Mouse (Mus musculus): Measurements from ENCODE around the gene Brd9. TPM values are rescaled to one million over a fixed set of nuclear protein-coding genes. Genes with fewer than 3 reads are reported as not detected.

The Brd9 gene
- polyA plus RNA-seq (2015; fragmentation: Illumina TruSeq; extraction: RNeasy Lipid Tissue Mini Kit (QIAGEN cat#74804); ENCODE audit: low read depth, low replicate concordance): 84.9 TPM

GRCm38 (mm10) chr13:73937321-73938176, at the start of gene Brd9, which contains the start of gene Trip13:
TSS of gene Brd9 (plus strand) at chr13:73937811.
TSS of gene Trip13 (minus strand) at chr13:73937784.

GRCm38 (mm10) chr13:73963551-73963950, 25.9 kb downstream of the Brd9 start, which contains the start of gene Zdhhc11:
TSS of gene Zdhhc11 (plus strand) at chr13:73963851.

GRCm38 (mm10) chr13:74008948-74009718, 71.5 kb downstream of the Brd9 start, which contains the start of gene Tppp:
TSS of gene Tppp (plus strand) at chr13:74009407.

Other genes starting within 250 kb of the Brd9 start
- 0.45 TPM for gene Slc6a19, start 232.9 kb upstream of the Brd9 start, polyA plus RNA-seq (2015; fragmentation: Illumina TruSeq; extraction: RNeasy Lipid Tissue Mini Kit (QIAGEN cat#74804); ENCODE audit: low read depth, low replicate concordance)
- 2.1 TPM for gene Slc12a7, start 204.7 kb upstream of the Brd9 start, polyA plus RNA-seq (2015; fragmentation: Illumina TruSeq; extraction: RNeasy Lipid Tissue Mini Kit (QIAGEN cat#74804); ENCODE audit: low read depth, low replicate concordance)
- gene Nkd2, start 90.2 kb upstream of the Brd9 start, polyA plus RNA-seq (2015; fragmentation: Illumina TruSeq; extraction: RNeasy Lipid Tissue Mini Kit (QIAGEN cat#74804); ENCODE audit: low read depth, low replicate concordance): 2.8 TPM
- 0.52 TPM for gene Trip13, start within 50 bp of the Brd9 start, polyA plus RNA-seq (2015; fragmentation: Illumina TruSeq; extraction: RNeasy Lipid Tissue Mini Kit (QIAGEN cat#74804); ENCODE audit: low read depth, low replicate concordance)
- gene Zdhhc11, start 26.0 kb downstream of the Brd9 start, polyA plus RNA-seq (2015; fragmentation: Illumina TruSeq; extraction: RNeasy Lipid Tissue Mini Kit (QIAGEN cat#74804); ENCODE audit: low read depth, low replicate concordance): not detected
- gene Tppp, start 71.6 kb downstream of the Brd9 start, polyA plus RNA-seq (2015; fragmentation: Illumina TruSeq; extraction: RNeasy Lipid Tissue Mini Kit (QIAGEN cat#74804); ENCODE audit: low read depth, low replicate concordance): 315 TPM
- 3.1 TPM for gene Cep72, start 124.5 kb downstream of the Brd9 start, polyA plus RNA-seq (2015; fragmentation: Illumina TruSeq; extraction: RNeasy Lipid Tissue Mini Kit (QIAGEN cat#74804); ENCODE audit: low read depth, low replicate concordance)
- 0.37 TPM for gene Slc9a3, start 183.6 kb downstream of the Brd9 start, polyA plus RNA-seq (2015; fragmentation: Illumina TruSeq; extraction: RNeasy Lipid Tissue Mini Kit (QIAGEN cat#74804); ENCODE audit: low read depth, low replicate concordance)